Mouse (Mus musculus) frontal cortex, postnatal 36 days (tissue): ENCODE results near the gene Ndufaf2.
A peak's percentile ranks its signal among the peaks of the same experiment; 100 is the strongest.

Experiments used
- DNase-seq, 2 experiments: peaks; one replicate each; pipeline ENCODE4 v3.0.0; 2022; ENCODE audit warnings: low spot score in 2 of 2

Gene Ndufaf2

DNA sequence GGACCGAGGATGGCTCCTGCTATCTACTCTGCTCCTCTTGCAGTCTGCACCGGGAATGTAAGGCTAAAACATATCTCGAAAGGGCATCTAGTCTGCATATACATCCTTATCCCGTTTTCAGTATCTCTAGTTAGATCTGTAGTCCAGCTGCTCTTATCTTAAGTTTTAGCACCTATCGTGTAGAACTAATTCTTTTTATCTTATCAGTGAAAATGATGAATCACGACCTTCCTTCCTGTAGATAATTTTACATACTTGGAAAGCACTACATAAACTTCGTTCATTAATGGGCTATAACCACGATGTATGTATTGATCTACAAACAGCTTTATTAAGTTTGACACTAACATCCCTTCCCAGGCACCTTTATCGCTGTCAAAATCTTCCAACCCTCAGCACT lies 118.5 kb downstream of the Ndufaf2 start:
- DNase-seq = no peak

DNA sequence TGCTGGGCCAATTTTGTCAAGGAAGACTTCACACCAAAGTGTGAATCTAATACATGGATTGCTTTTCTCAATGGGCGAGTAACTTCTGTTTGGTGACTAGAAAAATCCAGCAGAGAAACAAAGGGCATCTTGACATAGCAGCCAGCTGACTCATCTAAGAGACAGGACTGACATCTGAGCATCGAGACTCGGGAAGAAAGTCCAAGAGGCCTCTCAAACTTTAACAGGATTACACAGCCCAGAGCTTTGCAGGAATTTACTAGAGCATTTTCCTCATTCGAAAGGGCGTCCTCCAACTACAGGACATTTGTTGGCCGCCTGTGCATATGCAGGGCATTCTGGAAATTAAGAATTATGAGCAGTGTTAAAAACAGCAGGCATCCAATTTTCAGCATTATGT lies 119.0 kb downstream of the Ndufaf2 start:
- no peak for DNase-seq

DNA sequence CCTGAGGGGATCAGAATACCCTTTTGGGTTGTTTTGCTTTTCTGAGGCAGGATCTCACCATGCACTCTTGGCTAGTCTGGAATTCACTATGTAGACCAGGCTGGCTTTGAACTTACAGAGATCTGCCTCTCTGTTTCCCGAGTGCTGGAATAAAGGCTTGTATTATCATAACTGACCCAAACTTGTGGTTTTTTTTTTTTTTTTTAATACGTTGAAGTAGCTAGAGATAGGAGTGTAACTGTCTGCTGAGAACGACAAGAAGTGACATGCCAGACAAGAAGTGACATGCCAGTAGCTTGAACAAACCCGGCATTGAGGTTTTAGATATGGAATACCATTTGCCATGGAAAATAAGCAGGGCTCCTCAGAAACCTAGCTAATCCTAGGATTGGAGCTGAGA lies 125.6 kb downstream of the Ndufaf2 start:
- no peak for DNase-seq

DNA sequence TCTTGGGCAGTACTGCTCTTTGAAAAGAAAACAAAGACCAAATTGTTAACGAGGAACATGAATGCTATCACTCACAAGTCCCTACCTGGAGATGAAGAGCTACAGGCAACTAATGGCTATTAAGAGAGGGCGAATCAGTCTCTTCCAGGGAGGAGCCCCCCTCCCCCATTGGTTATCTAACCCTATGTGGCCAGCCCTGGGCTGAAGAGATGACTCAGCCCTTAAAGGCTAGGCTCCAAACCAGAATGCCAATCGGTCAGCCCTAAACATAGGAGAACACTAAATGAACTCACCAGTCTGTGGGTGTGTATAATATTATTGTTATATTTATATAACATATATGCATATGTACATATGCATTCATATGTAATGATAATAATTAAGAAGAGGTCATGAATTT lies 132.6 kb downstream of the Ndufaf2 start:
- DNase-seq = no peak

DNA sequence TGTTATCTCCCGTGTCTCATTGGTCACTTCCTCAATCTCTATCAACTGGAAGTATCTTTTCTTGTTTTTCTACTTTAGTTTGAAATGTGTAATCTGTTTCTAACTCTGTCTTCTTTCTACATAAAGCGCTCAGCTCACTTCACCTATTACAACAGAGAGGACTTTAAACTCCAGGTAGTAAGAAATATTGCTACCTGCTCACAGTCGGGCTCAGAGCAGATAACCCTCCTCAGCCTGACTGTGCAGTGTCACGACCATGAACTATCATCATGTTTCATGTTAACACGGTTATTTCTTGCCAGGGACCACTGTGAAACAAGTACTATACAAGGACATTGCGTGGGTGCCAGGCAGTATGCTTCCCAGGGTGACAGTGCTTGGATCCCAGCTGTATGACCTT lies 141.1 kb downstream of the Ndufaf2 start:
- no peak for DNase-seq

DNA sequence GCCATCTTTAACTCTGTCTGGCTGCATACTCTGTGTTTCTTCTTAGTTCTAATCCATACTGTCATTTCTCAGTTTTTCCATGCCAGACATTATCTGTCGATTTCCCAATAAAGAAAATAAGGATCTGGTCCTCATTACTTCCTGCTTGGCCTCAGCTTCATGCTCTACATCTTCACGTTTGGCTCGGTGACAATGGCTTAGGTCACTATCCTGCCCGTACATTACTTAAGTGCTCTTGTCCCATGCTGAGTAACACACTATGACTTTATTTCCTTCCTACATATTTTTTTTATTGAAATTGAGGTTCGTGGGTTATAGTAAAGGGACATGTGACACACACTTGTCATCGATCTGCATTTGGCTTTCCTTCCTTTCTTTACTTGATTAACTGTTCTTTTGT lies 143.3 kb downstream of the Ndufaf2 start:
- no peak for DNase-seq

DNA sequence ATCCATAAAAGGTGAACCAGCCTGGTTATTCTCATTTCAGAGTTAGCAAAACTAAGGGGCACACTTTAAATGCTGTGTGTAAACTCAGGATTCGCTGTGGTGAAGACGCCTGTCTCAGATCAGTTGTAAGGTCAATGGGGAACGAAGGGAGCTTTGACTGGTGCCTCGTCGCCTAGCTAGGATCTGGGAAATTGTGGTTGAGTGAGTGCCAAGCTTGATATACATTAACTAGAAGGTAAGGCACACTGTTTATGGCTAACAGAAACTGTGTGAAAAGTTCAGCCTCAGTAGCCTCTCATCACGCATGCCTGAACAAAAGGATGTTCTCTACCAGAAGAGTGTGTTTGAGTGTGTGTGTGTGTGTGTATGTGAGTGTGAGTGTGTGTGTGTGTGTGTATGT lies 144.6 kb downstream of the Ndufaf2 start:
- no peak for DNase-seq

DNA sequence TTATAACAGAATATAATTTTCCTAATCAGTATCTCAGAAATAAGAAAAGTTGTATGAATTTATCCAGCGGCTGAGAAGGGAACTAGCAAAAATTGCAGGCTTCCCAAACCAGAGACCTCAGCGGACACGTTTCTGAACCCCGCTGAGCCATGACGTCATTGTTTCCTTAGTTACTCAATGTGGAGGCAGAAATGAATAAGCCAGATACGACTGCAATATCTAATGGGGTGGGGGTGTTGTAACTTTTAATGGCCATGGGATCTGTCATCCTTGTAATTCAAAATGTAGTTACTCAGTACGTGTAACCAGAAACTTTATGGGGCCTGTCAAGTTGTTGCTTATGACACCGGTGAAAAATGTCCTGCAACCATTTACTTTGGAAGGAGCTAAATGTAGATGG lies 145.3 kb downstream of the Ndufaf2 start:
- DNase-seq = no peak

DNA sequence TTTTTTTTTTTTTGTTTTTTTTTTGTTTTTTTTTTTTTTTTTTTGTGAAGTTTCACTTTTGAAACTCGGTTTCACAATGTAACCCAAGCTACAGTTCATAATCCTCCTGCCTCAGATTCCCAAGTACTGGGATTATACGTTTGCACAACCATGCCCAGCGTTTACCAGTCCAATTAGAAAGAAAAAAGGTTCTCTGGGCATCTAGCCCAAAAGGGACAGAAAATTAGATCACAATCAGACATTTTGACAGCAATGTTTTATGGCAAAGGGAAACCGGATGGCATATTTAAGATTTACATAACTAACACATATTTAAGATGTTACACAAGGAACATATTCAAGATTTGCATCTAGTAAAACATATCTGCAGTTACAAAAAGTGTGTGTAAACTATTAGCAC lies 150.6 kb downstream of the Ndufaf2 start:
- DNase-seq = no peak

DNA sequence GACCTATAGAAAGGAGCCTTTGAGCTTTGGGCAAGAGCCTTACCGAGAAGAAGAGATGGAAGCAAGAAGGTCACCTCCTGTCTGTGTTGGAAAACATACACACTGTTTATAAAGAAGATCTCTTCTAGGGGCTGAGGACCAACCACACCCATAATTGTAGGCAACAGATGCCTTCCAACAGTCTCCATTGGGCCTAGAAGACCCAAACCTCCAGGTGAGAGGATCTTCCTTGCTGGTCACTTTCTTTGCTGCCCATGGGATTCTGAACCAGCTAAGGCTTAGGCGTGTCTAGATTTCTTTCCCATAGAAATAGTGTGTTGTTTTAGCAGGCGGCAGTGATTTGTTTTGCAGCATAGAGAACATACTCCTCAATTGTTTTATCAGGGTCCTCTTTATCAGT lies 162.1 kb downstream of the Ndufaf2 start:
- no peak for DNase-seq

DNA sequence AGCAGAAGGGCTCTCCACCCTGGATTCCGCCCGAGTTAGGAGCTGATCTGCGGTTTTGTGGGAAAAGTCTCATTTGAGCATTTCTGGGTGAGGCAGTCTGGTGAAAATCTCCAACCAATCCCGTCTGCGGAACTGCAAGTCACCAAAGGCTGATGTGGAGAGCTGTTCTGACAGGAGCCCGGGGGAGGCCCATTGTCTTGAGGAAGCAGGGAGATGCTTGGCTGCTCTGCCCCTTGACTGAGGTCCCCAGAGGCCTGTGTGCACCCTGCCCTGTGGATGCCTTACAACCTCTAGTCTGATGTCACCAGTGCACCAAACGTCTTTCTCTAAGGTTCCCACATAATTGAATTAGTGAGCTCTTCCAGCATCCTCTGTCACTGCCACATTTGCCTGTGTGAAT lies 163.2 kb downstream of the Ndufaf2 start:
- no peak for DNase-seq

DNA sequence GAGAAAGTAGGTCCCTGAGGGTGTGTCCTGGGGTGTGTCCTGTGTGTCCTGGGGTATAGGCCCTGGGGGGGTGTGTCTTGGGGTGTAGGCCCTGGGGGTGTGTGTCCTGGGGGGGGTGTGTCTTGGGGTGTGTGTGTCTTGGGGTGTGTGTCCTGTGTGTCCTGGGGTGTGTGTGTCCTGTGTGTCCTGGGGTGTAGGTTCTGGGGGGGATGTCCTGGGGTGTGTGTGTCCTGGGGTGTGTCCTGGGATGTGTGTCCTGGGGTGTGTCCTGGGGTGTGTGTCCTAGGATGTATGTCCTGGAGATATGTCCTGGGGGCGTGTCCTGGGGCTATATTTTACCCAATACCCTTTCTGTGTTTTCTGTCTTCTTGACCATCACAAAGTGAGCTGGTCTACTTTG lies 165.8 kb downstream of the Ndufaf2 start:
- DNase-seq = no peak

DNA sequence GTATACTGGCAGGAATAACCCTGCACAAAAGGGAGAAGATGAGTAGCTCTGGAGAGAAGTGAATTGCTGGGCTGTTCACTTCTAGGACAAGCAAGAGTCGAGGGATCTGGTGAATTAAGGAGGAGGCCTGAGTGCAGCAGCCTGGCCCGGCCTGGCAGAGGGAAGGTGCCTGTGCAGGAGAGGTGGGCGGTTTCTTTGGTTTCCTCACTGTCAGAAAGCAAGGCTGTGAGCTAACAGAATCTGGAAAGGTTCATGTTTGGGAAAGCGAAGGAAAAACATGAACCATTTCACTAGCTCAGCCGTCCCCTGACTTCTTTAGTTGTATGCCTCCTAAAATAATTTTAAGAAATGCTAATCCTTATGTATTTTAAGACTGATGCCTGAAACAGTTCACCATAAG lies 173.8 kb downstream of the Ndufaf2 start:
- DNase-seq = peak; percentile 36 to 44

DNA sequence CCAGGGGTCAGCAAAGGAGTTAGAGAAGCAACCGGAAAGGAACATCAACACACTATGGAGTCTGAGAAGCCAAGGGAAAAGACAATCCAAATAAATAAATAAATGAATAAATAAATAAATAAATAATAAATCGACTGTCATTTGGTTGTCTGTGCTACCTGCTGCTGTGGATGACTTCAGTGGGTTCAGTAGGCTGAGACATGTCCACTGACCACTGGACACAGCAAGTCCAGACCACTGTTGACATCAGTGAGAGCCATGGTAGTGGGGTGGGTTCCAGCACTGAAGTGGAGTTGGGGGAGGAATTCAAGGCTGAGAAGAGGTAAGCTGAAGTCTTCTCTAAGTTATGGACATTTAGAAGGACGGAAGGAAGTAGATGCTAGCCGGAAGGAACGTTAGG lies 174.2 kb downstream of the Ndufaf2 start:
- no peak for DNase-seq

DNA sequence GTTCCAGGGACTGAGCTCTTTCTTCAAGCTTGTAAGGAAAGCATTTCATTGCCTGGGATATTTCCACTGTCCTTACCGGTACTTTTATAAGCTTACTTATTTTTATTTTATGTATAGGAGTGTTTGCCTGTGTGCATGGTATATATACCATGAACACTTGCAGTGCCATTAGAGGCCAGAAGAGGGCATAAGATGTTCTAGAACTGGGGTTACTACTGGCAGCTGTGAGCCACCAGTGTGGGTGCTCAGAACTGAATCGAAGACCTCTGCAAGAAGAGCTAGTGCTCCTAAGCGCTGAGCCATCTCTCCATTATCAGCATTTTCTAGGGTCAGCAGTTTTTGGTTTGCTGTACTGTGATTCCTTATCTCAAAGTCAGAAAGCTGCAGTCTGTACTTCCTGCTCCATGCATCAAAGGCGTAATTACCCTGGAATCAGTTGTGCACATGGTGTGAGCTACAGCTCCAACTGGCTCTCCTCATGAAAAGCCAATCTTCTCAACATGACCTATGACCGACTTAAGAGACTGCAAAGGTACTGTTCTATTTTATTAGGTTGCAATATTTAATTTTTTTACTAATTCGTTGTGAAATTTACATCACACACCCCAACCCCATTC lies 175.1 kb downstream of the Ndufaf2 start:
- DNase-seq = no peak

DNA sequence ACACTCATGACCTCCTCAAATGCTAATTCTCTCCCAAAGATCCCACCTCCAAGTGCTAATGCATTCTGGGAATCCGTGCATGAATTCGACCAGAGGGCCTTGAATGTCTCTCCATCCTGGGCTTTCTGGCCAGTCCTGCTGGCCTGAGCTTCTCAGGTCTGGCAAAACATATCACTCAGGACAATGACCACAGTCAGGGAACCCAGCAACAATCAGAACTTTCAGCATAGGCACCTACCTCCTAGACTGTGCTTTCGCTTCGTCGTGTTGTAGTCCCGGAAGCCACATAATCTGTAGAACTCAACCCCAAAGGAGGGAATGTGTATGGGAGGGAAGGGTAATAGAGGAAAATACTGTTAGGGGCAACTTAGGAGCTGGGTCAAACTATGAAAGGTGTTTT lies 179.0 kb downstream of the Ndufaf2 start:
- DNase-seq = no peak

DNA sequence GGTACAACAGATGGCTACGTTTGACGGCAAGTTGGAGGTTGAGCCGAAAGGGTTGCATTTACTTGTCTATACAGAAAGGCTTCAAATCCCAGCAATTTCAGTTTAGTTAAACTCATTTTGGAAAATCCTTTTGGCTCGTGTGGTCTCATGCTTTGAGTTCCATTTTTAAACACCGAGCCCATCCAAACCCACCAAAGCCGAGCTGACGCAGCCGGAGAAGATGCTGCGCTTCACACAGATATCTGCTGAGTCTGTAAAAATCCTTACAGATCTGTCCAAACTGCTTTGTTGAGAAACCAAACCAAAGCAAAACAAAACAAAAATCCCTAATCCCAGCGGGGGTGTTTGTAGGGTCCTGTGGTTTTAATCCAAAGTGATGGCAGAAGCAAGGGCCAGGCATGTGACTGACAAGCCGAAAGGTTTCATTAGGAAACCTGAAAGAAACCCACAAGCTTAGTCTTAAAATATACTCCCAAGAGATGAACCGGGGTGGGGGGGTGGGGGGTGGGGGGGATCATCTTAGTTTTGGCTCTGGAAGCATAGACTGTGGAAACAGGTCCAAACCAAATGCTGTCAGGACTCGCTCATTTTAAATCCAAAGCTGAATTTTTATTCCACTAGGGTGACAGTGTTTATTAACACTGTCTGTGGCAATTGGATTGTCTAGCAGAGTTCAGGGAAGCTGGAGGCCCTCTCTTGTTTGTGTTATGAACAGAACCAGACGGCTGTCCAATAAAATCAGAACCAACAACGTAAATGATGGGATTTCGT lies 181.4 kb downstream of the Ndufaf2 start:
- no peak for DNase-seq

DNA sequence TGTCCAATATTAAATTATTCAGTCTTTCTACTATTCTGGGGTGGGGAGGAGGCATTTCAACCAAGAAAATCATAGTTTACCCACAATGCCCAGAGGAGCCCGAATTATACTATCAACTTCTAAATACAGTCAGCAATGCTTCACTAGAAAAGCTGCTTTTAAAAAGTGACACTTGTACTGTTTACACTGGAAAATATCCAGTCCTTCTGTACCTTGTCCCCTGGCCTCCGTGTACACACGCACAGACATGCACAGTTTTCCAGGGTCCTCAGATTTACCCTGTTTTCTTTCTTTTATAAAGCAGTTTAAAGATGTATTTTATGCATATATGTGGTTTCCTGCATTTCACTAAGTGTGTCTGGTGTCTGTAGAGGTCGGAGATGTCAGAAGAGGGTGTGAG lies 186.0 kb downstream of the Ndufaf2 start:
- no peak for DNase-seq

DNA sequence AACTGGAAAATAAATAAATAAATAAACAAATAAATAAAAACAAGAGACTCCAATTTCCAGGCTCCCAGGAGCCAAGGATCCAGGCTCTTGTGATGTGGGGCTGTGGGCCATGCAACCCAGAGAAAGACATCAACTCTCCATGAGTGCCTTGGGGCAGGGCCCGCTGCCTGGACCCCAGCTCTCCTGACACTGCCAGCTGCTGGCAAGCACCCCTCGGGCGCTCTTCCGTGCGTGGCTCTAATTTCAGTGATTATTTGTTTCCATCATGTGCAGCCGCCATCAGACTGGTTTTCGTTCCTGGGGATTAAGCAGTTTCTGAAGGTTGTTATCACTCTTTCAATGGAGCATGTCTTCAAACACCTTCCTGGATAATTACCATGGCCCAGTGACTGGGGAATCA lies 186.6 kb downstream of the Ndufaf2 start:
- no peak for DNase-seq

DNA sequence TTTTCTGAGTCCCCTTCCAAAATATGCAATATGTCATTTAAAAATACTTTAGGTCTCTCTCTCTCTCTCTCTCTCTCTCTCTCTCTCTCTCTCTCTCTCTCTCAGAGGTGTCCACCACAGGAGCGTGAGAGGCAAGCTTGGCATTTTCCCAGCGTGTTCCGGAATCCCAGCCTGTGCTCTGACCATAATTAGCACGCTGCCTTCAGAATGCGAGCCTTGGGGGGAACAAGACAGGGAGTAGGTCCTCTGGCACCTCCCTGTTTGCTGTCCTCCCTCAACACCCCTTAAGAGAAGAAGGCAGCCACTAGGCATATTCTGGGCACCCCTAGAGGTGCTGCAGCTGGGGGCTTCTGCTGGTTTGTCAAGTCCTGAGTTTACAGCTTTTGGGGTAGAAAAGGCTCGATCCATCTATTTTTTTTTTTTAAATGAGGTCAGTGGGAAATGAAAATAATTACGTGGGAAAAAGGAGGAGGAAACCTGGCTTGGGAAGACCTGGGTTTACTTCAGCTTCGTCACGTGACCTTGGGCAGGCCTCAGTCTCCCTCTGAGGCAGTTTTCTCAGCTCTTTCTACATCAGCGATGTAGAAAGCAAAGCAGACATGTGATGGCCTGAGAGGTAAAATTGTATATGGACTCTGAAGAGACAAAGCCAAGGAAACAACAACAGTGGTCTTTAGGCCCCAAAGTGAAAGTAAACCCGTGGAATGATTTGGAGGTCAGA lies 187.8 kb downstream of the Ndufaf2 start:
- DNase-seq = peak in 1 of 2 experiments; percentile 11

DNA sequence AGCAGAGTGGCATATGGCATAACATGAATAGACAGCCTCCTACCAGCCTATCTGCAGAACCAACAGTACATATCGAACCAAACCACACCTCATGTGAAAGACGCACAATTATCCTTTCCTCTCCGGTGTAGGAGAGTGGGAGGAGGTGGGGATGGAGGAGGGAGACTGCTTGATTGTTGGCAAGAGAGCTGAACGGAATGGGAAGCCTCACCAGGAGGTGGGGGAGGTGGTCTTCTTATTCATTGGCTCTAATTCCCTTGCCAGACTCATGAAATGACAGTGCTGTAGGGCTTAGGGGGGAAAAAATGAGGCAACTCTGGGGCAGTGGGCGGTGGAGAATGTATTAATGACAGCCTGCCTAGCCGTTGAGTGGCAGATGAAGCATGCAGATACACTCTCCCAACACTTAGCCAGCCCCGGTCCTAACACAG lies 188.4 kb downstream of the Ndufaf2 start:
- DNase-seq = peak; percentile 51 to 63

DNA sequence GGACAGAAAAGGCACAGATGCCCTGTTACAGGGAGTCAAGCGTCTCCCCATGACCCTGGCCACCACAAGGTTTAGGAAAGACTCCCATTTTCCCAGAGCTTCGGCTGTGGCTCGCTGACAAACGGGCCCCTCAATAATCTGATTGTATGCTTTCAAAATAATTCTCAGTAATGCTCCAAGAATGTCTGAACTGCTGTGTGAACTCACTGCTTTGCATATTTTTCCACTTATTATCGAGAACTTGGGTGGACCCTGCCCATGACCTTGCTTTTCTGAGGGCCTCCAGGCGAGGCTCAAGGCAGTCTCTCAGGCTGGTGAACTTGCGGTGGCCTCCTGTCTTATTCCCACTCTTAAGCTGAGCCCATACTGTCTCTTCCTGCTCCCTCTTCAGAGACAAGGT lies 193.8 kb downstream of the Ndufaf2 start:
- DNase-seq = no peak

DNA sequence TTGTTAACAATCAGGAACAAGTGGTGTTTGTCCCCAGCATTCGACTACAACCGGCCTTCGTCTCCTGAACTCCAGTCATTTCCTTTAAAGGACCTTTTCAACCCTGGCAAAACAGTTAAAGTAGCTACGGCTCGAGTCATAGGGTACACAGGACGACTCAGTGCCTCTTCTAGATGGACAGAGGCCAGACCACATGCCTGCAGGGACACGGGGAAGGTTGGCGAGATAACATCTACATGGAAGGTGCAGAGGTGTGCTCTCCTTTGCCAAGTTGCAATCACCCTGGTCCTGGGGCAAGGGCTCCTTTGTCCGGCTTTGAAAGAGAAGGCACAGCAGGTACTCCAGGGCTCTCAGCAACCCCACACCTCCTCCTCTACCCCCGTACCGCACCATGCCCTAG lies 195.0 kb downstream of the Ndufaf2 start:
- DNase-seq = no peak
